Mouse (Mus musculus): Measurements from ENCODE around the gene Cflar. TPM values are rescaled to one million over a fixed set of nuclear protein-coding genes. Genes with fewer than 3 reads are reported as not detected.

Cflar gene
- polyA plus RNA-seq, 1 experiment from 2014 or later, result 16.4 TPM

- Histone ChIP-seq H3K4me2 (ENCODE audit: low read length) (no peak overlapping the region), H3K36me3 (ENCODE audit: control insufficient read depth, insufficient read depth, low read length) (0 out of 2 replicates have a peak, but pooled peaks cover 4% of the 10 kb centered on the region), H3K4me3 (replicated peaks; ENCODE audit: low read depth, low read length) (no peak overlapping the region), H3K9ac (replicated peaks; ENCODE audit: low read length) (no peak overlapping the region), H3K4me1 (ENCODE audit: control insufficient read depth, insufficient read depth, low read length) (no peaks in the 10 kb centered on the region), H3K27me3 (ENCODE audit: control insufficient read depth, insufficient read depth, low read length) (no peaks in the 10 kb centered on the region), H3K9me3 (ENCODE audit: control insufficient read depth, low read length) (no peaks in the 10 kb centered on the region), H3K27ac (replicated peaks; ENCODE audit: low read depth, low read length) (no peak overlapping the region)
- ATAC-seq (ENCODE audit: low FRiP score, low TSS enrichment) (no peak), DNase-seq (no peak)
- 69% methylated on average over 7 of the region's 7 CpGs for WGBS
Observed at GRCm38 (mm10) chr1:58723809-58724405, 12.6 kb downstream of the Cflar start.

DNA sequence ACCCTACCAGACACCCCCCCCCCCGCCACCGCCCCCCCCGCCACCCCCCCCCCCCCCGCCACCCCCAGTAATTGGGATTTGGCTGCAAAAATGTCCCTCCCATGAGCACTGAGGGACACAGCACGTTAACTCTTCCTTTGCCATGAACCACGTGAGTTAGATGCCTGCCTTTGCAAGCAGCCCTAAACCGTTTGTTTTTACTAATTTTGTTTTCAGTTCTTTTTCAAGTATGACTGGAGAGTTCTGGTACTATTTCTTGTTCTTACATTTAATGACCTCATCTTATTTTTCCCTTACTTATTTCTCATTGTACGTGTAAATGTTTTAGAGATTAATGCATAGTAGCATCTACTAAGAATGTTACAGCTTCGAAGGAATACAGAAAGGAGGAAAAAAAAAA is 13.2 kb downstream of the Cflar start:
- 51% methylated on average over 8 of the region's 9 CpGs for WGBS
- no peak overlapping the region for H3K4me3 ChIP-seq (replicated peaks; ENCODE audit: low read depth, low read length)
- no peak overlapping the region for H3K9ac ChIP-seq (replicated peaks; ENCODE audit: low read length)
- 0 out of 2 replicates have a peak, but pooled peaks cover 4% of the 10 kb centered on the region for H3K36me3 ChIP-seq (ENCODE audit: control insufficient read depth, insufficient read depth, low read length)
- H3K27me3 ChIP-seq (ENCODE audit: control insufficient read depth, insufficient read depth, low read length), result no peaks in the 10 kb centered on the region
- DNase-seq (no peak), ATAC-seq (ENCODE audit: low FRiP score, low TSS enrichment) (no peak)
- H3K27ac ChIP-seq (replicated peaks; ENCODE audit: low read depth, low read length), result no peak overlapping the region
- no peak overlapping the region for H3K4me2 ChIP-seq (ENCODE audit: low read length)
- no peaks in the 10 kb centered on the region for H3K9me3 ChIP-seq (ENCODE audit: control insufficient read depth, low read length)
- no peaks in the 10 kb centered on the region for H3K4me1 ChIP-seq (ENCODE audit: control insufficient read depth, insufficient read depth, low read length)

DNA sequence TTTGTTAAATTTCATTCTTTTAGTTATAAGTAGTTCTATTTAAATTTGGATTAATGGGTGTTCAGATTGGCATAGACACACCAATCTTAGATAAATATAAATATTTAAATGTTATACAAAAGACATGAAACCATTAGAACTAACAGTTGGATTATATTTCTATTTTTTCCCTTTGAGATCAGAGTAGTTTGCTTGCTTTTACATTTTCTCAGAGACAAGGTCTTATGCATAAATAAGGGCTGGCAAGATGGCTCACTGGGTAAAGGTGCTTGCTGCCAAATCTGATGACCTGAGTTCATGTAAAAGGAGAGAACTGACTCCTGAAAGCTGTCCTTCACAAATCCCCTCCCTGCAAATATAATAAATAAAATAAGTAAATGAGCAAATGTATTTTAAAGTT is 13.8 kb downstream of the Cflar start:
- no peak for ATAC-seq (ENCODE audit: low FRiP score, low TSS enrichment)
- DNase-seq, result no peak
- H3K27ac ChIP-seq (replicated peaks; ENCODE audit: low read depth, low read length), result no peak overlapping the region
- no peak overlapping the region for H3K4me2 ChIP-seq (ENCODE audit: low read length)
- no peak overlapping the region for H3K9ac ChIP-seq (replicated peaks; ENCODE audit: low read length)
- H3K36me3 ChIP-seq (ENCODE audit: control insufficient read depth, insufficient read depth, low read length), result 0 out of 2 replicates have a peak, but pooled peaks cover 4% of the 10 kb centered on the region
- H3K4me3 ChIP-seq (replicated peaks; ENCODE audit: low read depth, low read length), result no peak overlapping the region
- no peaks in the 10 kb centered on the region for H3K9me3 ChIP-seq (ENCODE audit: control insufficient read depth, low read length)
- no peaks in the 10 kb centered on the region for H3K4me1 ChIP-seq (ENCODE audit: control insufficient read depth, insufficient read depth, low read length)
- no peaks in the 10 kb centered on the region for H3K27me3 ChIP-seq (ENCODE audit: control insufficient read depth, insufficient read depth, low read length)

DNA sequence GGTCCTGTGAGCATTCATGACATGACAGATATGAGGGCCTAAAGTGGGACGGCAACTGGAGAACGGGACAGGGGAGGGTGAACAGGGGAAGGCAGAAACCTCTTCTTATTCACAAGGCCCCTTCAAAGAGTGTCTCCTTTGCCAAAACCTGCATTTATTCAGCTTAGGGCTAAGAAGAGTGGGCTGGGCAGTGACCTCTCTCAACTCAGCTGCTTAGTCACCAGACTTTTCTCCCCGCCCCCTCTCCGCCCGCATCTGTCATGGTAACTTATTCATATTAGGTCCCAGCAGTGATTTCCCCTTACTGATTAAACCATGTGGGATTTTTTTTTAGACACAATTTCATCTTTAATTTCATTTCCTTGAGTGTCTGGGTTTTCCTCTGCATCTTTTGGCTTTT is 14.5 kb downstream of the Cflar start:
- Histone ChIP-seq H3K27ac (replicated peaks; ENCODE audit: low read depth, low read length) (no peak overlapping the region), H3K36me3 (ENCODE audit: control insufficient read depth, insufficient read depth, low read length) (0 out of 2 replicates have a peak, but pooled peaks cover 4% of the 10 kb centered on the region), H3K9ac (replicated peaks; ENCODE audit: low read length) (no peak overlapping the region), H3K9me3 (ENCODE audit: control insufficient read depth, low read length) (no peaks in the 10 kb centered on the region), H3K4me2 (ENCODE audit: low read length) (no peak overlapping the region), H3K27me3 (ENCODE audit: control insufficient read depth, insufficient read depth, low read length) (no peaks in the 10 kb centered on the region), H3K4me1 (ENCODE audit: control insufficient read depth, insufficient read depth, low read length) (no peaks in the 10 kb centered on the region), H3K4me3 (replicated peaks; ENCODE audit: low read depth, low read length) (no peak overlapping the region)
- 94% methylated on average over 5 of the region's 5 CpGs for WGBS
- ATAC-seq (ENCODE audit: low FRiP score, low TSS enrichment), result no peak
- no peak for DNase-seq

- DNase-seq (no peak), ATAC-seq (ENCODE audit: low FRiP score, low TSS enrichment) (no peak)
- WGBS, result 91% methylated on average over 1 of the region's 1 CpGs
- H3K27ac ChIP-seq (replicated peaks; ENCODE audit: low read depth, low read length), result no peak overlapping the region
- no peak overlapping the region for H3K9ac ChIP-seq (replicated peaks; ENCODE audit: low read length)
- H3K36me3 ChIP-seq (ENCODE audit: control insufficient read depth, insufficient read depth, low read length), result 0 out of 2 replicates have a peak, but pooled peaks cover 4% of the 10 kb centered on the region
- no peak overlapping the region for H3K4me2 ChIP-seq (ENCODE audit: low read length)
- H3K4me3 ChIP-seq (replicated peaks; ENCODE audit: low read depth, low read length), result no peak overlapping the region
- H3K27me3 ChIP-seq (ENCODE audit: control insufficient read depth, insufficient read depth, low read length), result no peaks in the 10 kb centered on the region
- no peaks in the 10 kb centered on the region for H3K9me3 ChIP-seq (ENCODE audit: control insufficient read depth, low read length)
- no peaks in the 10 kb centered on the region for H3K4me1 ChIP-seq (ENCODE audit: control insufficient read depth, insufficient read depth, low read length)
Observed at GRCm38 (mm10) chr1:58727019-58727746, 15.9 kb downstream of the Cflar start.

DNA sequence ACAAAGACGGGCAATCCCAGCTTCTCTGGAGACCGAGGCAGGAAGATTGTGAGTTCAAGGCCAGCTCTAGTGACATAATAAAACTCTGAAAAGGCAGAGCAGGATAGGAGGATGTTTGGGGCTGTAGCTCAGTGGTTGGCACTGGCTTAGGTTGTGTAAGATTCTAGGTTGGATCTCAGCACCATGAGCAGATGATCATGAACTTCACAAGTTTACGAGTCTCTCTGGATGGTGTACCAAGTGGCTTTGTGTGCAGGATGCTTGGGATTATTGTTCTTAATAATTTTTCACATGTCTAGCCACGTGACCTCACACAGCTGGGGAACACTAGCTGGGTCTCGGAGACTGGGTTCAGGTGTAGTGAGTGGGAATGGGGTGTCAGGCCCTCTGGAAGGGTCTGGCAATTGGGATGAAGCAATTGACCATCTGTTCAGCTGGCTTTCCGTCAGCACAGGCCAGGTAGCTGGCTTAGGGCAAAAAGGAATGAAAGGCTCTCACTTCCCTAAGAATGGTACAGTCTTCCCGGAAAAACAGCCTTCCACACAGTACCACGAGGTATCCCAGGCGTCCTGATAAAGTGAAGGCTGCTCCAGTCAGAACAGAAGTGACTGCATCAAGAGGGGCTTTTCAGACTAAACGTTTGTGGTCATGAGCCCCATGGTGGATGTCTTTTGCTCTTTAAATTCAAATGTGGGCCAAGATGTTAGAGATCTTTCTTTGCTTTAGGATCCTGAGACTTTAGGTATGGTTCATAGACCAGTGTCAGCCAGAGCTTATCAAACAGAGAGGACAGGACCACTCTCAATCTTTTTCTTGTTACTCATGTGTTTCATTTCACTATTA is 16.7 kb downstream of the Cflar start:
- no peak overlapping the region for H3K4me3 ChIP-seq (replicated peaks; ENCODE audit: low read depth, low read length)

GRCm38 (mm10) chr1:58728590-58728868 is 17.2 kb downstream of the Cflar start:
- no peak overlapping the region for H3K4me3 ChIP-seq (replicated peaks; ENCODE audit: low read depth, low read length)
- no peaks in the 10 kb centered on the region for H3K27me3 ChIP-seq (ENCODE audit: control insufficient read depth, insufficient read depth, low read length)
- no peak overlapping the region for H3K4me2 ChIP-seq (ENCODE audit: low read length)
- no peaks in the 10 kb centered on the region for H3K4me1 ChIP-seq (ENCODE audit: control insufficient read depth, insufficient read depth, low read length)
- 100% methylated on average over 3 of the region's 3 CpGs for WGBS
- no peak overlapping the region for H3K9ac ChIP-seq (replicated peaks; ENCODE audit: low read length)
- H3K36me3 ChIP-seq (ENCODE audit: control insufficient read depth, insufficient read depth, low read length), result 0 out of 2 replicates have a peak, but pooled peaks cover 4% of the 10 kb centered on the region
- no peaks in the 10 kb centered on the region for H3K9me3 ChIP-seq (ENCODE audit: control insufficient read depth, low read length)
- DNase-seq (no peak), ATAC-seq (ENCODE audit: low FRiP score, low TSS enrichment) (no peak)
- H3K27ac ChIP-seq (replicated peaks; ENCODE audit: low read depth, low read length), result no peak overlapping the region

More for the DNA sequence above, 16.7 kb downstream of the Cflar start:
- DNase-seq (no peak), ATAC-seq (ENCODE audit: low FRiP score, low TSS enrichment) (no peak)
- Histone ChIP-seq H3K9ac (replicated peaks; ENCODE audit: low read length) (no peak overlapping the region), H3K36me3 (ENCODE audit: control insufficient read depth, insufficient read depth, low read length) (0 out of 2 replicates have a peak, but pooled peaks cover 4% of the 10 kb centered on the region), H3K27ac (replicated peaks; ENCODE audit: low read depth, low read length) (no peak overlapping the region), H3K9me3 (ENCODE audit: control insufficient read depth, low read length) (no peaks in the 10 kb centered on the region), H3K4me2 (ENCODE audit: low read length) (no peak overlapping the region), H3K27me3 (ENCODE audit: control insufficient read depth, insufficient read depth, low read length) (no peaks in the 10 kb centered on the region), H3K4me1 (ENCODE audit: control insufficient read depth, insufficient read depth, low read length) (no peaks in the 10 kb centered on the region)
- 93% methylated on average over 10 of the region's 10 CpGs for WGBS

DNA sequence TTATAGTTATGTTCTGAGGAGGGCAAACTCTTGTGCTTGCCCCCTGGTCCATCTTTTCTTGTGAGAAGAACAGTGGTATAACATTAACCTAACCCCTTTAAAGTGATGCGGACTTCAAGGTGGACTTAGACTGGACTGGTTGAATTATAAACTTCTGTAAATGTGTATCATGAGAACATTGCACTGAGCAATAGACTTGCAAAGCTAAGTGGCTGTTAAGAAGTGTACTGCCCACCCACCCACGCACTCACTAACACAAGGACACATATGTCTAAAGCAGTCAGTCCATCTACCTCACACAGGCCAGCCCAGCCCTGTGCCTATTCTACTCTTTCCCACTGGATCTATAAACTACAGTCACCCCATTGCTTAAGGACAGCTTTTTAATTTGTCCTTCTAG is 22.3 kb downstream of the Cflar start:
- no peak overlapping the region for H3K9ac ChIP-seq (replicated peaks; ENCODE audit: low read length)
- H3K4me3 ChIP-seq (replicated peaks; ENCODE audit: low read depth, low read length), result no peak overlapping the region
- H3K36me3 ChIP-seq (ENCODE audit: control insufficient read depth, insufficient read depth, low read length), result no peaks in the 10 kb centered on the region
- 95% methylated on average over 2 of the region's 2 CpGs for WGBS
- H3K27ac ChIP-seq (replicated peaks; ENCODE audit: low read depth, low read length), result no peak overlapping the region
- DNase-seq, result no peak
- no peaks in the 10 kb centered on the region for H3K27me3 ChIP-seq (ENCODE audit: control insufficient read depth, insufficient read depth, low read length)
- no peak overlapping the region for H3K4me2 ChIP-seq (ENCODE audit: low read length)
- no peak for ATAC-seq (ENCODE audit: low FRiP score, low TSS enrichment)
- H3K9me3 ChIP-seq (ENCODE audit: control insufficient read depth, low read length), result no peaks in the 10 kb centered on the region
- no peaks in the 10 kb centered on the region for H3K4me1 ChIP-seq (ENCODE audit: control insufficient read depth, insufficient read depth, low read length)

All from midbrain, embryonic 14.5 days (tissue).